Mouse (Mus musculus) cerebellum, adult 2 months (tissue): ENCODE measurements at regions not wholly inside any gene's neighbourhood (a gene's known extent, or its start where the extent isn't known, plus 50 kb on each side); places are given as distances from the start of the nearest gene placed in this dataset.

ENCODE experiments used
- DNase-seq, 2 experiments: peaks; one replicate each; pipeline ENCODE4 v3.0.0; 2021
- H3K27ac ChIP-seq: fragments of 200-500 bp; 2 replicates; pipeline ENCODE4 v1.5.1; 2012; ENCODE audit warnings: low read length, control low read depth, inconsistent platforms; ENCODE audit not compliant: insufficient read depth
- H3K27me3 ChIP-seq: fragments of 200-500 bp; 2 replicates; pipeline ENCODE4 v1.6.1; 2012; ENCODE audit warnings: inconsistent platforms, mild to moderate bottlenecking, low read length, moderate library complexity; ENCODE audit not compliant: control insufficient read depth, insufficient read depth
- H3K4me1 ChIP-seq: fragments of 200-500 bp; 2 replicates; pipeline ENCODE4 v1.6.1; 2011; ENCODE audit warnings: low read length; ENCODE audit not compliant: control insufficient read depth, insufficient read depth
- H3K4me3 ChIP-seq: fragments of 200-500 bp; replicated peaks from 2 replicates; pipeline ENCODE3; 2011; ENCODE audit warnings: mild to moderate bottlenecking, low read depth, low read length, control low read depth; ENCODE audit not compliant: insufficient read depth
- CTCF ChIP-seq: fragments of 200-500 bp; IDR thresholded peaks from 2 replicates; pipeline ENCODE4 v1.5.1; 2011; ENCODE audit warnings: low read depth, mild to moderate bottlenecking, control low read depth, low read length, moderate library complexity, borderline replicate concordance; ENCODE audit not compliant: insufficient read depth
- POLR2A ChIP-seq: fragments of 200-500 bp; IDR thresholded peaks from 2 replicates; pipeline ENCODE4 v1.6.1; 2011; ENCODE audit warnings: low read length, control low read depth, borderline replicate concordance; ENCODE audit not compliant: insufficient read depth
- WGBS: fragments of 180-500 bp; shearing (Covaris S2); methylation state at CpG from one replicate; pipeline ENCODE4 v1.1.7; 2018; 5-methylcytosine and 5-hydroxymethylcytosine counted together

DNA sequence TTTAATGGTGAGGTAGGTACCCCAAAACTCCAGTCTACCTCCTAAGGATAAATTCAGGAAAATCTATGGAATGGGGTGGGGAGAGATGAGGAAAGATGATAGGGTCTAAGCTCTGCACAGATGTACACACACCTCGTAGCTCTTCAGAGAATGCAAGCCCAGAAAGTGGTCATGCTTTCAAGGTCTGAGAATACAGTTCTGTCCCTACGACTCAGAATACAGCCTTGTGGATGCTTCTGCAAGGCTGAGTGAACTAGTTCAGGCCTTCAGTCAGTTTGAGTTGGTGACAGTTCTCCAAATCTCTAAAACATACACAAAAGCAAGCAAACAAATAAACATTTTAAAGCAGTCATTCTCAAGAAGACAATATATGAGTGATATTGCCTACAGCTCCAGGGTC, 552.8 kb downstream of the Gm19410 start:
- no peak for TF ChIP-seq CTCF
- no peak for TF ChIP-seq POLR2A
- WGBS: 96% methylated on average over 2 of the region's 2 CpGs
- H3K27ac ChIP-seq: no peak overlapping the region

DNA sequence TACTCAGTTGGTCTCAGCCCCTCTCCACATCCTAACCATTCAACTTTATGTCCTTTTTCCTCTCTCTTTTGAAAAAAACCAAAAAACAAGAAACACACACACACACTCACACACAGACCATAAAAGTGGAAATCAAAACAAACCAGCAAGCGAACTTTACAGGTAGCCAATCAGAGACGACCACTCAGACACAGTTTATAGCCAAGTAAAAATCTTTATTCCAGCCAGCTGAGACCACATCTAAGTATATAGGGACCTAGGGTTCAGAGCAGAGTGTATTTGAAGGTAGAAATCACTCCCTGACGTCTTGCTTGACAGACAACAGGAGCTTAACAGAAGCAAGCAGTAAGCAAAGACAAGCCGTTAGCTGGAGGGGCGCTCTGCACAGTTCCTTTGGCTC, 553.3 kb downstream of the Gm19410 start:
- H3K4me3 ChIP-seq: no peak overlapping the region
- TF ChIP-seq CTCF: no peak
- no peak for TF ChIP-seq POLR2A
- DNase-seq: no peak
- no peaks in the 10 kb centered on the region for H3K4me1 ChIP-seq
- H3K27ac ChIP-seq: no peak overlapping the region
- WGBS: 91% methylated on average over 5 of the region's 5 CpGs
- H3K27me3 ChIP-seq: no peaks in the 10 kb centered on the region; the same call in 1 of the 2 replicates

More for the DNA sequence above, 552.8 kb downstream of the Gm19410 start:
- H3K4me3 ChIP-seq: no peak overlapping the region
- no peaks in the 10 kb centered on the region for H3K4me1 ChIP-seq
- no peaks in the 10 kb centered on the region; the same call in 1 of the 2 replicates for H3K27me3 ChIP-seq
- DNase-seq: no peak

DNA sequence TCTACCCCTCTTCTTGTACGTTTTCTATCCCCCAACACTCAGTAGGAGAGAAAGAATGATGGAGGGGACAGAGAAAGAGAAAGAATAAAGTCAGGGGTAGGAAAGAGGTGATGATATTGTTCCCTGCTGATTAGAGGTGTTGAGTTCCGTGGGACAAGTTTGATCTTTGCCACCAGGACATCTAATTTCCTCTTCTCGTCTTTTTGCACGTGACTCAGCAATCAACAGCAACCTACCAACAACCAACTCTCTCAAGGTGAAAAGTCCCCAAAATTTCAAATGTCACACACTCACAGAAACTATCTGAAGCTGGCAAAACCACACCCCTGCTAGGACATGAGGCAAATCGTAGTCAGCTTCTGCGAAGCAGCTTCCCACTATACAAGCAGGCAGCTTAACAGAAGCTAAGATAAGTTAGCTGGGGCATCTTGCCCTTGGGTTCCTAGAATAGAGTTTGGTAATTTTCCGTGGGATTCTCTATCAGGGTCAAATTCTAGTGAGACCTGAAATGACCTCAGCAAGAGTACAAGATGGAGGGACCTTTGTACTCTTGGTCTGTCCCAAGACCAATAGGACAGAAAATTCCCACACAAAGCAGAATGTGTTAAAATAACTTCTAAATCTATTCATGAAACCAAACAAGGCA, 553.8 kb downstream of the Gm19410 start:
- H3K4me3 ChIP-seq: no peak overlapping the region

DNA sequence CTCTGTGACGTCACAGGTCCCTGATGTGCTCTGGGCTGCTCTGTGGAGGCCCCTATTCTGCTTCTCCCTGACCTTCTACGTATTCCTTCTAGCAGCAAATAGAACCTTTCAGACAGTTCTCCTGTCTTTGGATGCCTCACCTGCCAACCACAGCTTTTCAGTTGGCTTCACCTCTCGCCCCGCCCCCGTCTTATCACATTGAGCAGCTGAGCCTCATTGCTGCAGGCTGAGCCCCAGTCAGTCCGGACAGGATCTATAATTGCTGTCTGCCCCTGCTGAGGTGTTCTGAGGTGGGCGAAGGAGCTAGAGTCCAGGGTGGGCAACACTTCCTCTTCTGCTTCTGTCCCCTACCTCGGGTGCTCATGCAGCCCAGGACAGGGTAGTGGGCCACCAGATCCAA, 556.5 kb downstream of the Gm19410 start:
- H3K4me3 ChIP-seq: no peak overlapping the region
- H3K27ac ChIP-seq: no peak overlapping the region
- DNase-seq: no peak
- no peaks in the 10 kb centered on the region; the same call in 1 of the 2 replicates for H3K27me3 ChIP-seq
- 84% methylated on average over 8 of the region's 8 CpGs for WGBS
- TF ChIP-seq POLR2A (no peak), CTCF (no peak)
- H3K4me1 ChIP-seq: no peaks in the 10 kb centered on the region

More for the DNA sequence above, 553.8 kb downstream of the Gm19410 start:
- Histone ChIP-seq H3K27ac (no peak overlapping the region), H3K27me3 (no peaks in the 10 kb centered on the region; the same call in 1 of the 2 replicates), H3K4me1 (no peaks in the 10 kb centered on the region)
- 85% methylated on average over 7 of the region's 7 CpGs for WGBS
- DNase-seq: no peak
- TF ChIP-seq CTCF: no peak
- TF ChIP-seq POLR2A: no peak

DNA sequence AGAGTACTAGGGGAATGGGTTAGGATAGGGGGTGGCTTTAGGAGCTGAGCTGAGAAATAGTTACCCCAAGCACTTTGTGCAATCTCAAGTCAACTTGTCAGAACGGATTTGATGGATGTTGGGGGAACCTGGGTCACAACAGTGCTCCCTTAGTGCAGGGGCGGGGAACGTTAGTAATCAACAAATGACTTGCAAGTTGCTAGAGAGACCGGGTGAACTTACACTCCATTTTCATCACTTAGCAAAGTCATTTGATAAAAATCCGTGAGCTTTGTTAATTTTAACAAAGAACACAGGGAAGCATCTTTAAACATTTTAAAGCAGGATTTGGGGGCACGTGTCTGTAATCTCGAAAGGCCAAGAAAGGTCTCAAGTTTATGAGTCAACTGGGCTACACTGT, 557.0 kb downstream of the Gm19410 start:
- DNase-seq: no peak
- TF ChIP-seq CTCF (no peak), POLR2A (no peak)
- 91% methylated on average over 7 of the region's 7 CpGs for WGBS
- Histone ChIP-seq H3K27ac (no peak overlapping the region), H3K4me1 (no peaks in the 10 kb centered on the region), H3K4me3 (no peak overlapping the region), H3K27me3 (no peaks in the 10 kb centered on the region; the same call in 1 of the 2 replicates)

DNA sequence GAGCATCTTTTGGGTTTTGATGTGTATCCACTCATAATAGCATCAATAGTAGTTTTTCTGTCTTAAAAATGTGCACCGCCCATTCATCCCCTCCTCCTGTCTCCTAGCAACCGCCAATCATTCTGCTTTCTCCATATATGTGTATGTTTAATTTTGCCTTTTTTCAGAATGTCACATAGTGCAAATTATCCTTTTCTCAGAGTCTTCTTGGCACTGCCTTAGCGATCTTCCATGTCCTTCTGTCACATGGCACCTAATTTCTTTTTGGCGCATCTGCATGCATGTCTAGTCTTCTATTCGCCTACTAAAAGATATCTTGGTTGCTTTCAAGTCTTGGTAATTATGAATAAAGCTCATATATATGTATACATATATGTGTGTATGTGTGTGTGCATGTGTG, 573.0 kb downstream of the Gm19410 start:
- Histone ChIP-seq H3K4me3 (no peak overlapping the region), H3K4me1 (peaks cover 3% of the 10 kb centered on the region), H3K27me3 (no peaks in the 10 kb centered on the region), H3K27ac (no peak overlapping the region)
- no peak for TF ChIP-seq POLR2A
- no peak for TF ChIP-seq CTCF
- 96% methylated on average over 5 of the region's 5 CpGs for WGBS
- no peak for DNase-seq

DNA sequence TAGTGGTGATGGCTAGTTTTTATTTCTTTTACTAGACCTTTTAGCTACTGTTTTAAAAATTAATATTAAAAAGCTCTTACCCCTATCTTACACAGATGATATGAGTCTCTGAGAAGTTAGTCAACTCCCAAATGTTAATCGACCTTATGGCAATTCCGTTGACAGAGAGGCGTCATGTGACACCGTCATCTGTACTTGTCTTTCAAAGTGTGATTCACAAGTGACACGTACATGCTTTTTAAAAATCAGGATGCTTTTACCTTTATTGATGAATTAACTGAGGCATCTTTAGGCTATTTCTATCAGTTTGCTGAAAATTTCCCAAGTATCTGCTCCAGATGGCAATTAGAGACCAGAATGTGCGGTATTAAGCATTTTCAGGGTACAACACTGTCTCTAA, 573.9 kb downstream of the Gm19410 start:
- Histone ChIP-seq H3K4me3 (no peak overlapping the region), H3K27me3 (no peaks in the 10 kb centered on the region), H3K4me1 (peaks cover 3% of the 10 kb centered on the region), H3K27ac (no peak overlapping the region)
- DNase-seq: no peak
- 93% methylated on average over 6 of the region's 6 CpGs for WGBS
- TF ChIP-seq CTCF (no peak), POLR2A (no peak)

DNA sequence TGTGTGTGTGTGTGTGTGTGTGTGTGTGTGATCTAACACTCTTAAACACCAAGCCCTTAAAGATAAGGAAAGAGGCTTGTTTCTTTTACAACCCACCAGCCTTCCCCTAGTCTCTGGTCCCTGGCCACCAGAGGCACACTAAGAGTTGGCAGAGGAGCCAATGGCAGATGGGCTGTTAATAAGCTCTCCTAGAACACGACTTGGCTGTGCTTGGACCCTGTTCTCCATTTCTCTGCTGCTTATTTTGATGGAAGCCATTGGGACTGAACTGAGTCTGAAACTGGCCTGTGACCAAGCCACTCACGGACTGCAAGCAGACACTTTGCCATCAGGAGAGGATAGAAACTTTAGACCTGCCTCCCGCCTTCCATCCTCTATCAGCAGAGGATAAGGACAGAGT, 574.9 kb downstream of the Gm19410 start:
- peak; percentile 33; the same call in 1 of the 2 replicates for TF ChIP-seq CTCF
- no peak for TF ChIP-seq POLR2A
- Histone ChIP-seq H3K27me3 (no peaks in the 10 kb centered on the region), H3K27ac (no peak overlapping the region), H3K4me3 (no peak overlapping the region), H3K4me1 (peaks cover 3% of the 10 kb centered on the region)
- 14% methylated on average over 3 of the region's 3 CpGs for WGBS
- peak; percentile 76 to 91 for DNase-seq
